Mouse (Mus musculus) erythroblast, embryonic 14.5 days (primary cell): ENCODE measurements around the gene Pdgfd.

ENCODE experiments used
- GATA1 ChIP-seq: IDR thresholded peaks from 2 replicates; pipeline ENCODE4 v1.6.1; 2012; ENCODE audit warnings: low read length, inconsistent platforms, mixed read lengths
- TAL1 ChIP-seq: IDR thresholded peaks from 3 replicates; pipeline ENCODE4 v1.6.1; 2012; ENCODE audit warnings: low read length, inconsistent platforms, mixed read lengths

GRCm38 (mm10) chr9:6187955-6188354 is 19.6 kb downstream of the Pdgfd start:
- TF ChIP-seq TAL1 (no peak), GATA1 (no peak)
